Mouse (Mus musculus) mouse trophoblast stem cell (cell line): ENCODE measurements at regions not wholly inside any gene's neighbourhood (a gene's known extent, or its start where the extent isn't known, plus 50 kb on each side); places are given as distances from the start of the nearest gene placed in this dataset.

Source experiments
- in situ Hi-C, 2 experiments: fragments of 300-500 bp; cut with MseI, MboI; formaldehyde crosslinking; loops; 2 replicates in 1 of 2; 3 replicates in 1 of 2; pipeline ENCODE4 v1.15.1; 2025

DNA sequence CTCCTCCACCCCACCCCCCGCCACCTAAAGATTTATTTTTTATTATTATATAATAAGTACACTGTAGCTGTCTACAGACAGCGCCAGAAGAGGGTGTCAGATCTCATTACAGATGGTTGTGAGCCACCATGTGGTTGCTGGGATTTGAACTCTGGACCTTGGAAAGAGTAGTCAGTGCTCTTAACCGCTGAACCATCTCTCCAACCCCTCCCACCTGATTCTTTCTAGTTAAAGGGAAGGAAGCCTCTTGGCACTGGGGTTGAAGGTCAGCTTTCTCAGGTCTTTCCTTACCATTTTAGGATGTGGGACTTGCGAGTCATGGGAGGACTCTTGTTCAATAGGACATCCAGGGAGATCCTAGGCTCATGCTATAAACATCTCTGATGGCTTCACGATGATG, 54.7 kb downstream of the Hes1 start:
- in situ Hi-C loops = no loop called here

DNA sequence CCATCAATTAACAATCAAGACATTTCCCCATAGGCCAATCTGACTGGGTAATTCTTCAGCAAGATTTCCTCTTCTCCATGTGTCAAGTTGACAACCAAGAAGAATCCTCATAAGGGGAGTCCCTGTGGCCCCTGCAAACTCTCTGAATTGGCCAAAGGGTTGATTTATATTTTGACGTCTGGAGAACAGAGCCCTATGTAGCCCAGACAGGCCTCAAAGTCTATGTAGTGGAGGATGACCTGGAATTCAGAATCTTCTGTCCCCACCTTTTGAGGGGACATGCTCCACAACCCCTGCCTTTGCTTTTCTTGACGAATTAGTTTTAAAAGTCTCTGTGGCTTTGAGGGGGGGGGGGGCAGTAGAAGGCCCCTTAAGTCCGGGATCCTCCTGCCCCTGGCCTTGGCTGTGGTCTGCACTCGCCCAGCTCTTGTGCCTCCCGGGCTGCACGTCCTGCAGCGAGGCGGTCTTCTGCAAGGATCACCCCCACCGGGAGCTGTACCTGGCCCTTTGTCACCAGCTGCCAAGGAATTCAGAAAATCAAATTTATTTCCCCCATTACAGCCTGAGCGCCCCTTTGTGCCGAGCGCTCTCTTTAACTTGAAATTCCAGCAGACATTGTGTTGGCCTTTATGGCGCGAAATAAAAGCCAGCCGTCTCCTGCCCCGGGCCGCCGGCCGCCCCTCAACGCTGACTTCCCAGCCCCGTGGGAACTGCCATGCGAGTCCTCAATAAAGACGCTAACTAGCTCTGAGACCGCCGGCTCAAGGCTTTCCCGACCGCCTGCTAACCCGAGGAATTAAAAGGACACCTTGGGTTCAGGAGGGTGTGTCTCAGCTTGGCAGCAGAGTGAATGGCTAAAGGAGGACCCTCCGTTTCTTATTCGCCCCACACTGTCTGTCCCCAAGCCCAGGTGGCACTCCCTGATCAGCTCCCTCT, 56.4 kb downstream of the Hes1 start:
- in situ Hi-C loops = no loop called here

DNA sequence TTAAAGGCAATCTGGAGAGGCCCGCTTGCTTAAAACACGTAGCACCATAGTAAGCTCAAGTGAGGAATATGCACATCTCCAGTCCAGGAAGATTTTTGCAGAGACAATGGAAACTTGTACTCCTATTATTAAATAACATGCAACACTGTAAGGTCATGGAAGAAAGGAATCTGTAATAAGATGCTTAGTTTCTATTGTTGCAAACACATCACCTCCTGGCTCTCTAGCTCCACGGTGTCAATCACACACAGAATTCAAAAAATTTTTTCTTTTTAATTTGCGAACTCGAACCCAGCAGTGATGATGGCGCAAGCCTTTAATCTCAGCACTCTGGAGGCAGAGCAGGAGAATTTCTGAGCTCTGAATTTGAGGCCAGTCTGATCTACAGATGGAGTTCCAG, 57.4 kb downstream of the Hes1 start:
- in situ Hi-C loops = no loop called here

DNA sequence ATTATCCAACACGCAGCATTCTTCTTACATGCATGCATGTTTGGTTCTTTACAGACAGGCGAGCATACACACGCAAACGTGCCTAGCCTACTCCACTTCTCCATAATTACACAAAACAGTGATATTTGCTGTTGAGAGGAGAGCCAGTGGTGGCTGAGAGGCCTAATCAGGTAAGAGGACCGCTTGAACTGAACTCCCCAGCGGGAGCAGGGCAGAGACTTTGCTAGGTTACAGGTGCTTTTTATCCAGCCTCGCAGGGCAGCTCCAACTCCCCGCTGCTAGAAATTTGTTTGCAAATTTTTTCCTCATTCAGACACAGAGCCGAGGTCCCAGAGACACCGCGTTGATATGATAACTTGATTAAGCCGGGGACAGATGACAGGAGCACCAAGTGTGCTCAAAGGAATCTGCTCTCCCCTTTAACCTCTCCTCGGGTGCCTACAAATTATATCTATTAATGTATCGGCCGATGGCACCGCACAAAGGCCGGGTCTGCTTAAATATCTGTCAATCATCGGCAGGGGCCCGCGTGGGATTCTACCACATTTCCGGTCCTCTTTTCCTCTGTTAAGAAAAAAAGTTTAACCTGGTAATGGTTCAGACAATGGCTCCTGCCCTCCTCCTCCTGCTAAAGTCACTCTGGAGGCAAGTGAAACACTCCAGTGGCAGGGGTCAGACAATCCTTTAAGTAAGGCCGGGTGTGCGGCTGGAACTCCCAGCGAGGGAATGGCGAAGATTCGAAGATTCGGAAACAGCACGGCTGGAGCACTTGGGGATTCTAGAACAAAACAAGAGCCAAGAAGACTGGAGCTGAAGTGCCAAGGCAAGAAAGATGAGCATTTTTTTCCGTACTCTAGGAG, 58.3 kb downstream of the Hes1 start:
- in situ Hi-C loops = no loop called here

DNA sequence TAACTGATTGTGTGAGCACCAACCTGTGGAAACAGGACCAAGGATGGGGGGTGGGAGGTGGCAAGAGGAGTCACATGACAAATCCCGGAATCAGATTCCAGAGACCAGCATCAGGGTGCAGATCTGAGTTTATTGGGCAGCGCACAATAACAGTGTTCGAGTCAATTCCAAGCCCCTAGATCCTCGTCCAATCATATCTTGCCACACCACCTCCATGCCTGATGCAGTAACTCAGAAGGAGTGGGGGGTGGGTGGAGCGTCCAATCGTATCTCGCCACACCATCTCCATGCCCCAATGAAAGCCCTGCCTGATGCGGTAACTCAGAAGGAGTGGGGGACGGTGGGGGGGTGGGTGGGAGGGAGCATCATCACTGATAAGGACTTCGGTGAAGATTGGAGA, 62.8 kb downstream of the Hes1 start:
- in situ Hi-C loops = no loop called here

DNA sequence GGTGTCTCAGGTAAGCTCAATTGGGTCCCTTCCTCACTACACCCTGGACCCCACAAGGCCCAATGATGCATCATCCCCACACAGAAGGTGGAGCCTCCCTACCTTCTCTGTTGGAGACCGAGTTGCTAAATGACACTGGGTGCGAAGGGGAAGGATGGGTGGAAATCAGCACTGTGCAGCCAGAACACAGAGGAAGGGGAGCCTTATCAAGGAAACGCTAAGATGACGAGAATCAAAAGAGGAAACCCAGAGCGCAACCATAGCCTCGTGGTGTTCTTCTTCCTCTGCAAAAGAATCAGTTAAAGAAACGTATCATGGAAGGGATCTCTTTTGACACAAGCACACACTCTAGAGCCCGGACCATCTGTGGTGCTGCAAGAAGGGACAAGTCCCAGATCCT, 64.6 kb downstream of the Hes1 start:
- in situ Hi-C loops = no loop called here

DNA sequence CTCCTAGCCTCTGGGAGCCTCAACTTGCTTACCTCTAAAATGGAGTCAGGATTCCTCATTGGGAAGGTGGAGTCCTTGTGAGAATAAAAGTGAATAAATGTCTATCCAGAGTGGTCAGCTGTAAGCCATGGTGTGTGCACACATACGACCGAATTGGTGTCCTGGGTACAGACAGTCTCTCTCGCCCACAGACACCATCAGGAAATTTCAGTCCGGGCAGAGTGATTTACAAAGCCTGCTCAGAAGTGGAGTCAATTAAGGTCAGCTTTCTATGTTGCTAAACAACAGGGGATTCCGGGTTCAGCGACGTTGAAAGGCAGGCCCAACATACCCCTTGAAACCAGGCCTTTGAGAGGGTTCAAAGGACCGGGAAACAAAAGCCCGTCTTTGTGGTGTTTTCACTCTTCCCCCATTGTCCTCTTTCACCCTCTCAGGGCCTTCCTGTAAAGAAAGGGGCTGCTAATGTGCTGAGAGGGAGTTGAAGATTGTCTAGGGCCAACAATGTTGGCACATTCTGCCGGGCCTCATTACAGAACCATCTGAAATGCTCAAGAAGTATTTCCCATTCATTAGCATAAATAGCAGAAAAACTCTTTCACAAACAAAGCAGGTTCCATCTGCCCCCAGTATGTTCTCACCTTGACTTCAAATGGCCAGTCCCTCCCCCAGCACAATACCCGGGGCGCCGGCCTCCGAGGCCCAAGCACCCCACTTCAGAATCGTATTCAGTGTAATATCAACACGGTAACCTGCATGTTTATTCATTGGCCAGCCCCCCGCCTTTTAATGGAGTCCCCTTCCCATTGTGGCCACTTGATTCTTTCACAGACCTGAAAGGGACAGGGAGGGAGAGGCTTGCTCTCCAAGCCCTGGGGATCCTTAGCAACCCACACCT, 65.3 kb downstream of the Hes1 start:
- in situ Hi-C loops = no loop called here

DNA sequence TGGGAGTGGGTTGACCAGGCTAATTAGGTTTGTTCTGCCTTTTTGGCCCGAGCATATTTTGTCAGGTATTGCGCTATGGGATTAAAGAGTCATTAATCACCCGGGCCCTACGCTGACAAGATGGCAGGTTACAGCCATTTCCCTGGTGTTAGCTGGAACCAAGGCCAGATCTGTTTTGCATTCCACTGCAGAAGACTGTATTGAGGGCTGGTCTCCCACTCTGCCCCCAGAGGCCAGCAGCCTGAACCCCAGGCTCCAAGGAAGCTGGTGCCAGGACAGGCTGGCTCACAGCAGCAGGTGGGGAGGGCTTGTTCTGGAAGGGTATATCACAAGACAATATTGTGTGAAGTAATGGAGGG, 65.9 kb downstream of the Hes1 start:
- in situ Hi-C loops = no loop called here

DNA sequence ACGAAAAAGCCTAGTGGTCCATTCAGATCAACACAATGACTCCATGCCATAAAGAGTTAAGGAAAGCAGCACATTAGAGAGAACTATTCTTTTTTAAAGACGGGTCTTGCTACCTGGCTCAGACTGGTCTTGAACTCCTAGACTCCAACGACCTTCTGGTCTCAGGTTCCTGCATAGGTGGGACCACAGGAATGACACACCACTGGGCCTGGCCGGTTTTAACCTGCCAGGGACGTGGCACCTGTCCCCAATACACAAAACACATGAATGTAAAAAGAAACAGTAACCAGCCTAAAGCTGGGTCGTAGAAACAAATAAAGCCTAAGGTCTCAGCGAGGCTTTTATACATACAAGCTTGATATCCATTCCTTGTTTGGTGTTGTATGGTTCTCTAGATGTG, 67.9 kb downstream of the Hes1 start:
- in situ Hi-C loops = no loop called here

DNA sequence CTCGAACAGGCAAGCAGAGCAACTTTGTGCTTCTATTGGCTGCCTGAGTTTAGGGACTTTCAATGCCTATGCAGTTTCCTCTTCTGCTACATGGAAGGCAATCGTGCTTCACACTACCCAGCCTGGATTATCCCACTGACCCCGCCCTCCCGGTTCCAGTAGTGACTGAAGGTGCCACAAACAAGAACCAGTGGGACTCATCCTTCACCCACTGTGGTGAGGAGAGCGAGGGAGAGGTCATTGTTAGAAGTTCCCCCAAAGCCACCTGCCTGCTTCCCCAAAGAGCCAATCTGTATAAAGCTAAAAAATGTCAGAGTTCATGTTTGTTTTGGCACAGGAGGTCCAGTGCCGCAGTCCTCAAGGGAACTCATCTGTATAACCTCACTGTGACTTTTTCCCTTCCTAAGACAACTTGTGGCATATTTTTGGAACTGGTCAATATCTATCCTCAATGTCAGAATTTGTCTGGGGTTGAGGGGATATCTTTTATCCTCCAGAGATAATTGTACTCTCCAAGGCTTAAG, 70.5 kb downstream of the Hes1 start:
- in situ Hi-C loops = no loop called here

DNA sequence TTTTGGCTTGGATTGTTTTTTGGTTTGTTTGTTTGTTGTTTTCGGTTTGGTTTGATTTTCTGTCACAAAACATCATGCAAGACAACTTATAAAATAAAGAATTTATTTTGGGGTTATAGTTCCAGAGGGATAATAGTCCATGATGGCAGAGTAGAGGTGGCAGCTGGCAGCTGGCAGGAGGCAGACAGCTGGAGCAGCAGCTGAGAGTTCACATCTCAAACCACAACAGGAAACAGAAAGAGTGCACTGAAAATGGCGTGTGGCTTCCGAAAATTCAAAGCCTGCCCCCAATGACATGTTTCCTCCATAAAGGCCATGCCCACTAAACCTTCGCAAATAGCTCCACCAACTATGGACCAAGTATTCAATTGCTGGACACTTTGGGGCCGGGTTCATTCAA, 72.7 kb downstream of the Hes1 start:
- in situ Hi-C loops = no loop called here

DNA sequence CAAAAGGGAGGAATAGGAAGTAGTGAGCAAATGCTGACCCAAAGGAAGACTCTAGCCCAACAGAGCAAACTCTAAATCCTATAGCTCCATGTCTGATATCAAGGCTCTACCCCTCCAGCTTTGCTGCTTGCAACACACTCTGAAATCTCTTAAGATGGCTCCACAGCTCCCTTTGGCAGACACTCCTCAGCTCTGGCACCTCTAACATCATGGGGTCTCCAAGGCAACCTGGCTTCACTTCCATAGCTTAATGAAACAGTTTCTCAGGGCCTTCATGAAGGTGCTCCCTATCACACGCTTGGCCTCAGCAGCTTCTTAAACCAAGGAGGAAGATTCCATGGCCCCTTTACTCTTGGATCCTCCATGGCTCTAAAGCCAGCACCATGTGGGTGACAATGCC, 73.6 kb downstream of the Hes1 start:
- in situ Hi-C loops = no loop called here

DNA sequence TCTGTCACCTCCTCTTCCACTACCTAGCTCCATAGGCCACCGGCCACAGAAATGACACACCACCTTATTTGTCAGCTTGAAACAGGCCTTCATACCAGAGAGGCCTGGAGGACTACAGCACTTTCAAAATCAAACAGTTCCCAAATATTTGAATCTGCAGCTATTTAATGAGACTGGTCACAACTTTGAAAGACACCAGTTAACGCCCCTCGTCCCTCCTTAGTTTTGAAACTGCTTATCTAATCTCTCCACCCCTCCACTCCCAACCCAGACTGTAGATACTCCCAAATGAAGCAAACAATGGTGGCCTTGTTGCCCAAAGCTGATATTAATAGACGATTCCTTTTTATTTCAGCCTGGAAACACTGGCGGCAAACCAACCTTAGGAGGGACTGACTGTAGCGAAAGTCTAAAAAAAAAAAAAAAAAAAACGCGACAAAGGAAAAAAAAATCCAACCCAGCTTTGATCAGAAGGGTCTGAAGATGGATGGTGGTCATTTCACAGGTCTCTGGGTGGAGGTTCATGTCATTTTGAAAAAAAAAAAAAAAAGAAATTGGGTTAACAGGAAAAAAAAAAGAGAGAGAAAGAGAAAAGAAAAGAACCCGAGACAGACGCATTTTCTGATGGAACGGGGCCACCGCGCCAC, 80.8 kb downstream of the Hes1 start:
- in situ Hi-C loops = no loop called here

DNA sequence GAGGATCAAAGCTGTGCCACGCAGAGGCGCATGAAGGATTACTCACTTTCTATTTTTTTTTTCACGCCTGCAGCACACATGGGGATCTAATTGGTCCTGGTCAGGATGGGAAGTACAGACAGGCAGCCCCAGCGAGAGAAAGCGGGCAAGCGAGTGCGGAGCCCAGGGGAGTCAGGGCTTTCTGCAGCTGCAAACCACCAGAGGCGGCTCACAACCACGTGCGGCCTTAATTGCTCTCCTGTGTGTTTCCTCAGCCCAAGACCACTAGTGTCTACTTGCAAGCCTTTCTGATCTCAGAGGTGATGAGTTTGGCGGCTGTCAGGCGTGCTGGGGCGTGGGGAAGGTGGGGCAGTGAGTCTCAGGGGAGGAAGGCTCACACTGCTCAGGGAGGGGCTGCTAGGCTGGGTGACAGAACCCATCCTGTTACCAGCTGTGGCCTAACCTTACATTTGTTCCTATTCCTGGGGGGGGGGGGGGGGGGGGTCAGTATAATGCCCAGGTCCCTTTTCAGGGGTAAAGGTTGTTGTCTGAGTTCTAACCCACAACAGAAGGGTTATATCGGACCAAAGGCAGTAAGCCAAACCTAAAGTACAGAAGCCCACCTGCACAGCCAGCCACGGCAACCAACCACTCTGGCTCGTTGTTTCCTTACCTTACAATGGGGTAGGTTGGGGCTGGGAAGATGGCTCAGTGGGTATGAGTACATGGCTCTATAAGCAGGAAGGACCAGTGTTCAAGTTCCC, 81.5 kb downstream of the Hes1 start:
- in situ Hi-C loops = no loop called here

DNA sequence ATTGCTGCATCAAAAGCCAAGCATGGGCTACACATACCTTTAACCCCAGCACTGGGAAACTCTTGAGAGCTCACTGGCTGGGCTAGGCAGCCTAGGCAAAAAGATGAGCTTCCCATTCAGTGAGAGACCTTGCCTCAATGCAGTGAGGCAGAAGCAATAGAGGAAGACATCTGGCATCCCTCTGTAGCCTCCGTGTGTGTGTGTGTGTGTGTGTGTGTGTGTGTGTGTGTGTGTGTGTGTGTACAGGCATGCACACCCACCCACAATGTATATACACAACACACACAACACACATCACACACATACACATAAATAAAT, 82.0 kb downstream of the Hes1 start:
- in situ Hi-C loops = no loop called here

DNA sequence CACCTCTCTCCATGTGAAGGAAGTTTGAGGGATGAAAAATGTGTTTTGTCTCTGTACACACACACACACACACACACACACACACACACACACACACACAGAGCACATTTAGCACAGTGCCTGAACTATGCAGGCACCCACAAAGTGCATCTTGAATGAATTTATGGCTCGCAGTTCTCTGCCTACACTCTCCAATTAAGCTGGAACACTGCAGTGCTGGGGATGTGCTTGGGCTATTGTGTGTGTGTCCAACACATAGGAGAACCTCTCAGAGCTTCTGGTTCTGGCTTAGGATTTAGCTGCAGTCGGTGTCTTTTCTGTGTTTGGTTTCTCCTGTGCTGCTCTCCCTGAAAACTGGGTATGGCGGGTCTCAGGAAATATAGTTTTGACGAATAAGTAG, 83.1 kb downstream of the Hes1 start:
- in situ Hi-C loops = no loop called here

DNA sequence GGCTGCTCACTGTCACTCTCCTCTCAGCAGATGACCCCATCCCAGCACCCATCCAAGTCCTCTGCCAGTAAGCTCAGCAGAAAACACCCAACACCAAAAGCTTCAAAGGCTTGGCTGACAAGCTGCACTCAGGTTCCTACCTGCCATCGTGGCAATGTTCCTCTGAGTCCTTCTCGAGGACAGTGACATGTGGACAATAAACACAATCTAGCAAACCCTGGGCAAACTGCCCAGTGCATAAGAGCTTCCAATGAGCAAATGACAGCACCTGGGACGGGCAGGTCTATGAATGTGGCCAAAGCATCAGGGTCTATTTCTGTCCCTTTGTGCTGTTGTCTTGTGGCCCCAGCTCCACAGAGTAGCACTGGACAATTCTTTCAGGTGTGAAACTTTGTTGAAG, 86.9 kb downstream of the Hes1 start:
- in situ Hi-C loops = no loop called here

DNA sequence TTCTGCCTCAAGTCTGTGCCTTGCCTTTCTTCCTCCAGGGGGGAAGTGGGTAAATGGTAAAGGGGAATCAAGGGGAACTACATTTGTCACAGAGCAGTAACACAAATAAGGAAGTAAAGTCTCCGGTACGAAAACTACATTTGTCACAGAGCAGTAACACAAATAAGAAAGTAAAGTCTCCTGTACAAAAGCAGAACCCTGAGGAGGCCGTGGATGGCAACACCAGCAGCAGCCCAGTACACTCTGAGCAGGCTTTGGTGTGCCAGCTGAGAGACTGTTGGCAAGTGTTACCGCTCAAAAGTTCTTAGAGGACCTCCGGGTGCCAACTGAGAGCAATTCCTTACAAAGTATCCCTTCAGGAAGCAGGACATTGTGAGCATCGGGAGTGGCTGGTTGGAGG, 90.9 kb downstream of the Hes1 start:
- in situ Hi-C loops = no loop called here

DNA sequence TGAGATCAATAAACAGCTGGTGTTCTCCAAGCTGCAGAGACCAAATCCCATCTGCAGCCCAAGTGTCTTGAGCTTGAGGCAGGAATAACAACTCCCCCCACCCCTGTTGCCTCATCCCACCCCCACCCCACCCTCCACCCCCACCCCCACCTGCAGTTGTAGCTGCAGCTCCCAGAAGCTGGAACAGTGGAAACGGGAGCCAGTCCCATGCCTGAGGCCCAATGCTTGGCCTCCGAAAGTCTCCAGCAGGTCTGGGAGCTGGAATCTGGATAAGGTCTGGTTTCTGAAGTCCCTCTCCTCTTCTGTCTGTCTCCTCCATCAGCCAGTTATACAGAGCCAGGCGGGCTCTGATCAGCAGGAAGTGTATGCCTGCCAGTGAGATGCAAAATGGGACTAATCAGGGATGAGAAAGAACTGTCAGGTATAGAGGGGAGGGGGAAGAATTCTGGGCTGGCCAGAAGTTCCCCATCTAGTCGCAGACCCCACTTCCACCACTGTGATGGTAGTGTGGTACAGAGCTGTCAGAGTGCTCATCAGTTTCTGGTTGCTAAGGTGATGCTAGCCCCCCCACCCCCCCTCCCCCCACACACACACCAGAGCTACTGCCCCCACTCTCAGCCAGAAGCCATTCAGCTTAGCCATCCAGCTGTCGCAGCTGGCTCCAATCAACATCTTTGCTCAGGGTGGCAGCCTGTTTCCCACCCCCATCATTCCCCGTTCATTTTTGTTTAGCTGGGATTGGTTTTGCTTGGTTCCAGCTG, 91.5 kb downstream of the Hes1 start:
- in situ Hi-C loops = no loop called here

DNA sequence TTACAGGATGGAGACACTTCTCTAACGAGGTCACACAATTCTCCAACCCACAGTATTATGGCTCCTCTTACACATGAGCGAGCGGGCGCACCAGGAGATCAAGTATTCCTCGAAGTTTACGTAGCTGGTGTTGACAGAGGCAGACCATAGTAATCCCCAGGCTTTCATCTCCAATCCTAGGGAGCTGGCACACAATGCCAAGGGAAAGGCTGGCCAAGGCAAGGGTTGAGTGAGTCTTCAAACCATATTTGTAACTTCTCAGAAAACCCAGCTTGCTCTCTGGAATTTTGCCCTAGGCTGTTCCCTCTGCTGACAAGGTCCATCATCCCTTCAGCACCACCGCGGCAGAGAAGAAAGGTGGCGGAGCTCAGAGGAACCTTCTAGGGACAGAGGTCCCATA, 94.0 kb downstream of the Hes1 start:
- in situ Hi-C loops = no loop called here
